Mouse (Mus musculus) bone marrow, adult 2 months (tissue): ENCODE measurements around the gene Fgfr2. TPM values are rescaled to one million over a fixed set of nuclear protein-coding genes. Genes with fewer than 3 reads are reported as not detected.

Experiments used
- H3K27ac ChIP-seq: fragments of 200-500 bp; 2 replicates; pipeline ENCODE4 v1.5.1; 2012; ENCODE audit warnings: low read depth, mild to moderate bottlenecking, control low read depth, inconsistent platforms, low read length; ENCODE audit not compliant: control insufficient read depth, poor library complexity, insufficient read depth
- H3K4me1 ChIP-seq: fragments of 200-500 bp; 2 replicates; pipeline ENCODE4 v1.6.1; 2011; ENCODE audit warnings: low read length; ENCODE audit not compliant: control insufficient read depth, insufficient read depth
- H3K4me3 ChIP-seq: fragments of 200-500 bp; replicated peaks from 2 replicates; pipeline ENCODE3; 2011; ENCODE audit warnings: mild to moderate bottlenecking, low read depth, low read length, control low read depth; ENCODE audit not compliant: control insufficient read depth
- CTCF ChIP-seq: fragments of 200-500 bp; IDR thresholded peaks from 2 replicates; pipeline ENCODE4 v1.5.1; 2011; ENCODE audit warnings: low read length, control low read depth; ENCODE audit not compliant: control insufficient read depth, insufficient read depth
- POLR2A ChIP-seq: fragments of 200-500 bp; IDR thresholded peaks from 2 replicates; pipeline ENCODE4 v1.6.1; 2011; ENCODE audit warnings: low read depth, mild to moderate bottlenecking, control low read depth, low read length, borderline replicate concordance; ENCODE audit not compliant: control insufficient read depth
- WGBS: fragments of 180-500 bp; shearing (Covaris S2); methylation state at CpG from one replicate; pipeline ENCODE4 v1.1.7; 2018; 5-methylcytosine and 5-hydroxymethylcytosine counted together
- polyA plus RNA-seq: library from polyadenylated mRNA; stranded (reverse); fragments of >200 nt; gene quantifications from 2 replicates; pipeline ENCODE4 v1.2.4, GENCODE M21; 2011; ENCODE audit warnings: low replicate concordance; ENCODE audit not compliant: missing spikeins, insufficient read depth, insufficient read length

Gene Fgfr2
- polyA plus RNA-seq, 1 experiment: 8.2 TPM

DNA sequence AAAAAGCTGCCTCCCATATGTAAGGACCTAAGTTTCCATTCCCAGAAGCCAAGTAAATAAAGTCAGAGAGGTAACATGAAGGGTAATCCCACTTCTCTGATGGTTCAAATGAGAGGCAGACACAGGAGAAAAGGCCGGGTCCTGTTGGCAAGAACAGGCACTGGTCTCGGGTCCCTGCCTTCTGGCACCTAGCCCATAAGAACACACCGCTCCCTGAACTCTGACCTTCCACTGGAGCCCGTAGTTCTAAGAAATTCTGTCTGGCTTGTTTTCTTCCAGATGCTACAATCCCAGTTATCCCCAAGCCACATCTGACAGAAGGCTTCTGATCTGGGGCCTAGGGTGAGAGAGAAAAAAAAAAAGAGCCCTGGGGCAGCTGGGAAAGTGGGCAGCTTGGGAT is 34.7 kb downstream of the Fgfr2 start:
- H3K27ac ChIP-seq: no peak overlapping the region
- no peaks in the 10 kb centered on the region for H3K4me1 ChIP-seq
- TF ChIP-seq POLR2A: no peak
- no peak for TF ChIP-seq CTCF
- 71% methylated on average over 4 of the region's 4 CpGs for WGBS
- H3K4me3 ChIP-seq: no peak overlapping the region

DNA sequence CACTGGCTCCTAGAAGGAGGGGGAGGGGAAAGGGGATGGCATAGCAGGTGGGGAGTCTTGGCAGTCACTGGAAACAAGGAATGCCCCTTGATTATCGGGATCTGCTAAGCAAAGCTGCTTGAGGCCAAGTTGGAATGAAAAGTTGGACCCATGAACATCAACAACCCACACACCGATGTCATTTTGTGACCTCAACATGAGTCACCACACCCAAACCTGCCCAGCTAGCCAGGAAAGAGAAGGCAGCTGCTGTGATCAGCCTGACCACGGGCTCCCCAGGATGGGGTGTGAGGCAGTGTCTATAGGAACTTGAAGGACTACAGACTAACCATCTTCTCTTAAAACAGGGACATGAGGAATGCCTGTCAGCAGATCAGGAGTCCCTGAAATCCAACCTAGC is 37.7 kb downstream of the Fgfr2 start:
- H3K4me1 ChIP-seq: no peaks in the 10 kb centered on the region
- no peak overlapping the region for H3K27ac ChIP-seq
- H3K4me3 ChIP-seq: no peak overlapping the region
- WGBS: 67% methylated on average over 3 of the region's 3 CpGs
- TF ChIP-seq POLR2A: no peak
- TF ChIP-seq CTCF: no peak

DNA sequence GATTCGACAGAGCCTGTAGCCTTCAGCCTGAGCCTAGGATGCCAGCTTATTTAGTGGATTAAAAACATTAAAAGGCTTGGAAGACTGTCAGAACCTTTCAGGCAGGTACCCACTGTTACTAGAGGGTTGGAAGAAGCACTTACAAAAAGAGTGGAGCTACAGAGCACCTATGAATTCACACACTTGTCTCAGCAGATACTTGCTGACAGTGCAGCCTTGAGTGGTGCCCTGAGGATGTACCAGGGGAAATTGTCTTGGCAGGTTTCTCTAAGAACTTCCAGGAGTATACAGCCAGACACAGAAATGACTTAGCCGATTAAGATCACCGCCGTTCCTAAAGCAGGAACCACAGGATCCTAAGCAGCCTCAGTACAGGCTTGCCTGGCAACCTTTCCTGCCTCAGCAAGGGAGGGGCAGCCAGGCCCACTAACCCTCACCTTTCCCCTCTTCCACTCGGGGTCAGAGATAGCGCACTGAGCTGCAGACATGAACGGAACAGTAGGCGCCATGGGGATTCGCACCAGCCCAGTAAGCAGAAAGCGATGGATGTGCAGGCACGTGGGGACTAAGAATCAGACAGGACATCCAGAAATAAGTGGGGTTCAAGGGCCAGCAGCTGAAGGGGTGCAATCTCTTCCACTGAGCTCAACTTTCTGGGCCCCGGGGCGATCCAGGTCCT is 39.1 kb downstream of the Fgfr2 start:
- no peak overlapping the region for H3K4me3 ChIP-seq
- TF ChIP-seq POLR2A (no peak), CTCF (no peak)
- no peak overlapping the region for H3K27ac ChIP-seq
- no peaks in the 10 kb centered on the region for H3K4me1 ChIP-seq
- 79% methylated on average over 13 of the region's 13 CpGs for WGBS

GRCm38 (mm10) chr7:133078929-133079328 is 44.2 kb downstream of the Fgfr2 start:
- Histone ChIP-seq H3K4me3 (no peak overlapping the region), H3K4me1 (no peaks in the 10 kb centered on the region), H3K27ac (no peak overlapping the region)
- no peak for TF ChIP-seq POLR2A
- 74% methylated on average over 1 of the region's 1 CpGs for WGBS

- WGBS: 76% methylated on average over 10 of the region's 10 CpGs
- no peak overlapping the region for H3K27ac ChIP-seq
- H3K4me3 ChIP-seq: no peak overlapping the region
- TF ChIP-seq CTCF (no peak), POLR2A (no peak)
- H3K4me1 ChIP-seq: no peaks in the 10 kb centered on the region
Measured at GRCm38 (mm10) chr7:133074462-133075133, 48.6 kb downstream of the Fgfr2 start.

DNA sequence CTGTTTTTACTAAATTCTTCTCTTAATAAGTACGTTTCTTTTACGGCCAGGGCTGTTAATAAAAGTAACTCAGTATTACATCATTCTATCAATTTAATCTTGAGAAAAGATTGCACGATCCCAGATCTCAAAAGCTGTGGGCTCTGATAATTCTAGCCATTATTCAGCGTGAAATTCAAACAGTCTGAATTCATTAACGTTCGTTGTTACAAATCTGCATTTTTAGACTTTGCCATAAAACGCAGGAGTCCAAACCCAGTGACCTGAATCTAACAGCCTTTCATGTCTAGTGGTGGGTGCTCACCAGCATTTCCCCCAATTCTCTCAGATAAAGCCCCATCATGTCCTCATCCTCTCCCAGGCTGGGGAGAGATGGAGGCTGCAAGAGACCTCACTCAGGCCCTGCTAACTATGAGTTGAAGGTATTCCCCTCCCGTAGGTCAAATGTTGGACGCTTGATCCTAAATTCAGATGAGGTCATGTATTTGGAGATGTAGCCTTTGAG is 50.0 kb downstream of the Fgfr2 start:
- WGBS: 83% methylated on average over 9 of the region's 9 CpGs
- Histone ChIP-seq H3K4me3 (no peak overlapping the region), H3K27ac (no peak overlapping the region), H3K4me1 (no peaks in the 10 kb centered on the region)
- no peak for TF ChIP-seq CTCF
- no peak for TF ChIP-seq POLR2A

DNA sequence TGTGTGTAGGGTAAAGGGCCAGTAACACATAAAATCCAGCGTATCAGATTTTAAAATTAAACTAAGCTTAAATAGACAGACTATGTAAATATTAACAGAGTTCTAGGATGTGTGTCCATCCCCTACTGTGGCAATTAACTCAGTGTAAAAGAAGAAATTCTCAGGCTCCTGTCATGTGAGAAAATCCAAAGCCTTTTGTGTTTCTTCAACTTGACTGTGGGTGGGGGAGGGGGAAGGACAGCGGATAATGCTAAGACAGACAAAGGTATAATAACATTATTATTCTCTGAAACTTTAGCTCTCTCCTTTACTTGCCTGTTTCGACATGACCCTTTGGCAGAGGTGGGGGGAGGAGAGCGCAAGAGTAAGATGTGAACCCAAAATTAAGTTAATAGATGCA is 50.6 kb downstream of the Fgfr2 start:
- Histone ChIP-seq H3K27ac (no peak overlapping the region), H3K4me3 (no peak overlapping the region), H3K4me1 (no peaks in the 10 kb centered on the region)
- TF ChIP-seq POLR2A (no peak), CTCF (no peak)
- 85% methylated on average over 4 of the region's 4 CpGs for WGBS

GRCm38 (mm10) chr7:133067321-133067841 is 55.8 kb downstream of the Fgfr2 start:
- no peak for TF ChIP-seq POLR2A
- no peak for TF ChIP-seq CTCF
- H3K4me1 ChIP-seq: no peaks in the 10 kb centered on the region
- WGBS: 90% methylated on average over 7 of the region's 7 CpGs
- H3K4me3 ChIP-seq: no peak overlapping the region
- no peak overlapping the region for H3K27ac ChIP-seq

- 89% methylated on average over 6 of the region's 6 CpGs for WGBS
- Histone ChIP-seq H3K4me1 (no peaks in the 10 kb centered on the region), H3K4me3 (no peak overlapping the region), H3K27ac (no peak overlapping the region)
- TF ChIP-seq CTCF: no peak
- no peak for TF ChIP-seq POLR2A
Measured at GRCm38 (mm10) chr7:133066776-133067175, 56.4 kb downstream of the Fgfr2 start.
